Mouse (Mus musculus) left cerebral cortex, adult 2 months (tissue): Measurements from ENCODE around the gene Lst1. TPM values are rescaled to one million over a fixed set of nuclear protein-coding genes. Genes with fewer than 3 reads are reported as not detected.

Experiments
- DNase-seq, 2 experiments: peaks; one replicate each; pipeline ENCODE4 v3.0.0; 2021 to 2022; ENCODE audit warnings: low spot score in 2 of 2, mixed read lengths in 1 of 2; ENCODE audit errors: extremely low spot score in 1 of 2
- H3K27ac ChIP-seq: fragments of 200-600 bp; 2 replicates; pipeline ENCODE4 v1.8.1; 2022
- H3K4me3 ChIP-seq: fragments of 200-600 bp; 2 replicates; pipeline ENCODE4 v1.8.1; 2022
- CTCF ChIP-seq: fragments of 200-600 bp; IDR thresholded peaks from 2 replicates; pipeline ENCODE4 v1.8.1; 2022; ENCODE audit warnings: antibody characterized with exemption, mild to moderate bottlenecking, moderate library complexity
- intact Hi-C: fragments of 180-260 bp; cut with DNase I; formaldehyde crosslinking; loops from one replicate; pipeline ENCODE4 v1.15.1; 2025
- total RNA-seq, 2 experiments: library from RNA; stranded (reverse); gene quantifications; 2 replicates each; pipeline ENCODE4 v1.2.3; 2021

The Lst1 gene
- total RNA-seq, 2 experiments from 2014 or later = 6.4 to 7.4 TPM

DNA sequence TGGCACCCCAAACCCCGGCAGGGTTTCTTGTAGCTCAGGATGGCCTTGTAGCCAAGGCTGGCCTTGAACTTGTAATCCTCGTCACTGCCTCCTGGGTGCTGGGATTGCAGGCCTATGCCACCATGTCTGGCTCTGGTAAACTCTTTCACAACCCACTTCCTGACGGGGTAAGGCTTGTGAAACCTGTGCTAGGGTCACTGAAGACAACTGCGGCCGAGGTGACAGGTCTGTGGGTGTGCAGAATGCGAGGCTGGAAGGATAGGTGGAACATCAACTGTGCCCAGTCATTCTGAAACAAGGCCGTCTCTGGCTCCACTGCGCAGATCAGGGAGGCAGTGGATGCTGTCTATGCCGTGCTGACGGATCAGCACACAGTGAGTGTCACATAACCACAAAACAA is 42.8 kb upstream of the Lst1 start:
- intact Hi-C loops = loop anchor here (5.0 to 10.0 kb wide), 2 partner anchors 206 to 339 kb away; partner anchors contain the start of gene Sapcd1
- Histone ChIP-seq H3K27ac (no peak overlapping the region), H3K4me3 (no peak overlapping the region)
- no peak for DNase-seq
- TF ChIP-seq CTCF = no peak

DNA sequence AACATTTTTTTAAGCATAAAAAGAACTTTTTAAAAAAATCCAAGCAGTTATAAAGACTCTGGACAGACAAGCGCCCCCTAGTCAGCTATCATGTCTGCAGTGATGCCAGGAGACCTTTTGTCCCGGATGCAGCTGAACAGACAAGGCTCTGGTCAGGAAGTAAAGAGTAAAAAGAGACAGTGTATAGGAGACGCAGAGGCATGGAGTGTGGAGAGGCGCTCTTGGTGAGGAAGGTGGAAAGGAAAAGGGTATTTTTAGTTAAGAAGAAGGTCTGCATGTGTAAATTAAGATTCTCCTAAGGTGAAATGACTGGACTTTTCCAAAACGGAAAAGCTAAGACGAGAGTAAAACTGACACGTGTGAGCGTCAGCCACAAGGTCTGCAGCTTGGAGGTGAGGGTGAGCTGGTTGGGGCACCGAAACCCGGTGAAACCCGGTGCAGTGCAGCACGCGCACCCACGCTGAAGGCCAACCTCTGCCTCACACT is 38.4 kb upstream of the Lst1 start:
- Histone ChIP-seq H3K4me3 (no peak overlapping the region), H3K27ac (no peak overlapping the region)
- DNase-seq = no peak
- no peak for TF ChIP-seq CTCF
- intact Hi-C loops = no loop called here

- DNase-seq = no peak
- no peak for TF ChIP-seq CTCF
- Histone ChIP-seq H3K27ac (no peak overlapping the region), H3K4me3 (no peak overlapping the region)
- intact Hi-C loops = no loop called here
Measured at GRCm38 (mm10) chr17:35225456-35225855, 37.2 kb upstream of the Lst1 start.

- Histone ChIP-seq H3K27ac (no peak overlapping the region), H3K4me3 (no peak overlapping the region)
- TF ChIP-seq CTCF = no peak; the same call in 1 of the 2 replicates
- intact Hi-C loops = no loop called here
- no peak for DNase-seq
Measured at GRCm38 (mm10) chr17:35224641-35225040, 36.4 kb upstream of the Lst1 start.

DNA sequence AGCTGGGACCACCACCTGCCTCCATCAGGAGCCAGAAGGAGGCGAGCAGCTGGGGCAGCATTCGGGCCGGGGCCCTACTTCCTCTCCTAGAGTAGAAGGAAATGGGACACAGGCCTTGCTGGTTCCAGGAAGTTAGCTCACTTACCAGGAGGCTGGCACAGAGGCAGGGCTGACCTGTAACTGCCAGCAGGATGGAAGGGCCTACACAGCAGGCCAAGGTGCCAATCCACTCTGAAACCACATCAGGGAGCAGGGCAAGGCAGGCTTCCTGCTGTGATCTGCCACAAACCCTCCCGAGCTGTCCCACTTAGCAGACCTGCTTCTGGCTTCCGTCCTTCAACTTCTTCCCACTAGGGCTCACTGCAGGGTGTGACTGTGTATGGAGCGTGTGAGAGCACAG is 34.1 kb upstream of the Lst1 start:
- no peak for TF ChIP-seq CTCF
- intact Hi-C loops = no loop called here
- no peak for DNase-seq
- no peak overlapping the region for H3K4me3 ChIP-seq
- no peak overlapping the region for H3K27ac ChIP-seq

- H3K4me3 ChIP-seq = no peak within 1 kb of the TSS
- intact Hi-C loops = no loop called here
- H3K27ac ChIP-seq = 0 out of 2 replicates have a peak within 1 kb of the TSS, but pooled peaks have one; percentile 4
- DNase-seq = no peak
- TF ChIP-seq CTCF = no peak
Measured at GRCm38 (mm10) chr17:35220156-35220952, 32.1 kb upstream of the Lst1 start, which contains the start of gene Gm16181. Gene Gm16181 (plus strand): TSS chr17:35220834.

DNA sequence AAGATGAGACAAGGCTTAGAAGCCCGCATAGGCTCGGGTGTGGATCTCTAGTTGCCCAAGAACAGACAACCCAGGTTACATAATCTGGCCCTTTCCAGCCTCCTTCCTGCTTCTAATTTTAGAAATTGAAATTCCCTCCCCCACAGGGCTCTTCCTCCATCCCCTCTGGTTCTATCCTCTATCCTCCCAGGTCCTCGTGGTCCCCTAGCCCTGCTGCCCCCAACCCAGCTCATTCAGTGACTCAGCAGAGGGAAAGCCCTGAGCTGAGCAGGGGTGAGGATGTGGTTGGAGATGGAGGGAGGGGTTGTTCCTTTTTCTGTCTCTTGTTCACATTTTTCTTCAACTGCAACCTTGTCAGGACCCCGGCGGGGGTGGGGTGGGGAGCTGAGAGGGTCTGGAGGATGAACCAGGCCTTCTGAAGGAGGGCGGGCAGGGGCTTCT is 31.4 kb upstream of the Lst1 start:
- TF ChIP-seq CTCF = no peak
- intact Hi-C loops = no loop called here
- no peak for DNase-seq
- no peak overlapping the region for H3K4me3 ChIP-seq
- H3K27ac ChIP-seq = 0 out of 2 replicates have a peak overlapping the region, but pooled peaks have one; percentile 4

GRCm38 (mm10) chr17:35218516-35219193 is 30.4 kb upstream of the Lst1 start:
- intact Hi-C loops = no loop called here
- Histone ChIP-seq H3K27ac (peak overlapping the region; percentile 7; the same call in 1 of the 2 replicates), H3K4me3 (no peak overlapping the region)
- DNase-seq = no peak
- no peak for TF ChIP-seq CTCF

DNA sequence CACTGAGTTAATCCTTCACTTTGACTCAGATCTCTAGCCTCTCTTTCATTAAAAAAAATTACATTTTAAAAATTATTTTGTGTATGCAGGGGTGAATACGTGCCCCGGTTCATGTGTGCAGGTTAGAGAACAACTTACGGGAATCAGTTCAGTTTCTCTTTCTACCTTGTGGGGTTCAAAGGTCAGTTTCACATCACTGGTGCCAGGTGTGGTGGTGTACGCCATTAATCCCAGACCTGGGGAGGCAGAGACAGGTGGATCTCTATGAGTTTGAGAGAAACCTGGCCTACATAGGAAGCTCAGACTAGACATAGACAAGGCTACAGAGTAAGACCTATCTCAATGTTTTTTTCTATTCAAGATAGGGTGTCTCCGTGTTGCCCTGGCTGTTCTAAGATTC is 24.8 kb upstream of the Lst1 start:
- no peak for TF ChIP-seq CTCF
- intact Hi-C loops = no loop called here
- no peak overlapping the region for H3K4me3 ChIP-seq
- H3K27ac ChIP-seq = no peak overlapping the region
- no peak for DNase-seq

DNA sequence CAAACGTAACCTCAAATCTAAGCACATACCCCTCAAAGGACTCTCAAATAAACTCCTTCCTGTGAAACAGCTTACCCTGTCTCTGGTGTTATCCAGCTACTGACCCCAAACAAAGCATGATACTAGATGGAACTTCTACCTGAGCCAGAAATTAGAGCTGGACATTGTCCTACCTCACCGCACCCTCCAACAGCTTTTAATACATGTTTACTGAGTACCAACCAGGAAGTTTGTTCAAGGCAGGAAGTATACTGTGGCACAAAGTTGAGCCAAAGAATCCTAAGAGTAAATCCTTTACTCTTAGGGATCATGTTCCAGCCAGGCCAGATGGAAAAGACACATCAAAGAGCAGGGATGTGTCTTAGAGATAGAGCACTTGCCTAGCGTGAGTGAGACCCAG is 22.4 kb upstream of the Lst1 start:
- no peak for DNase-seq
- intact Hi-C loops = no loop called here
- H3K27ac ChIP-seq = no peak overlapping the region
- no peak for TF ChIP-seq CTCF
- H3K4me3 ChIP-seq = no peak overlapping the region

DNA sequence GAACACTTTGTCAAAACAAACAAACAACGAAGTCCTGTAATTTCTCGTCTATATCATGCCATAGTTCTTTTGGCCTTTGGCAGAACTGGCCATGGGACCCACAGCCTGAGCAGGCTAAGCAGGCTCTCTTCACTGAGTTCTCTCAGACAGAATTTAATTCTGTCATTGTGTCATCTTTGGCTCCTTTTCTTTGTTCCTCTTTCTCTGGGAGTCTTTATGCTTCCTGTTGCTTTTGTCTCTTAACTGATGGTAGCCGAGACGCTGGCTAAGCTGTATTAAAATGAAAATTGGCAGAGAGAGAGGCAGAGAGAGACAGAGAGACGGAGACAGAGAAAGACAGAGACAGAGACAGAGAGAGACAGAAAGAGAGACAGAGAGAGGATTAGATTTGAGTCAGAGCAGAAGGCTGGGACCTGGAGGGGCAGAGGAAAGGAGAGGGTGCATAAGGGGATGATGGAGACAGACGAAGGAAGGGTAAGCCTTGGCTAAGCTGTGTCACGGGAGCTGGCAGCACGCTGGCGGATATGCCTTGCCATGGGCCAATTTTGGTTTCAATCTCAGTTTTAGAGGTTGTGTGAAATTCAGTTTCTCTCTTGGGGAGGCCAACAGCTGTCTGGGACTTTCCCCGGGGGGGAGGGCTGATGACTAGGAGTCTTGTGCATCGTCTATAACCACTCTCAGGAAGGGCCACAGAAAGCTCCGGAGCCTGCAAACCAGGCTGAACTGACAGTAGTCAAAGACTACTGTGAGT is 21.7 kb upstream of the Lst1 start:
- no peak for TF ChIP-seq CTCF
- H3K4me3 ChIP-seq = no peak overlapping the region
- intact Hi-C loops = no loop called here
- H3K27ac ChIP-seq = no peak overlapping the region
- no peak for DNase-seq

GRCm38 (mm10) chr17:35205380-35205769 is 17.1 kb upstream of the Lst1 start:
- no peak for TF ChIP-seq CTCF
- no peak overlapping the region for H3K4me3 ChIP-seq
- intact Hi-C loops = no loop called here

More at GRCm38 (mm10) chr17:35205380-35205769, 17.1 kb upstream of the Lst1 start:
- no peak for DNase-seq
- H3K27ac ChIP-seq = no peak overlapping the region
